Mouse (Mus musculus): ENCODE results near the gene Adamtsl4. TPM values are rescaled to one million over a fixed set of nuclear protein-coding genes. Genes with fewer than 3 reads are reported as not detected.

Adamtsl4 gene
- polyA plus RNA-seq (2012): not detected in 2 replicates

- TF ChIP-seq GATA1 (IDR thresholded peaks at IDR 0.05; ENCODE audit: low read length): no peak
Observed at GRCm38 (mm10) chr3:95687524-95688421, at the start of gene Adamtsl4. TSS of gene Adamtsl4 (minus strand) at chr3:95687917.

DNA sequence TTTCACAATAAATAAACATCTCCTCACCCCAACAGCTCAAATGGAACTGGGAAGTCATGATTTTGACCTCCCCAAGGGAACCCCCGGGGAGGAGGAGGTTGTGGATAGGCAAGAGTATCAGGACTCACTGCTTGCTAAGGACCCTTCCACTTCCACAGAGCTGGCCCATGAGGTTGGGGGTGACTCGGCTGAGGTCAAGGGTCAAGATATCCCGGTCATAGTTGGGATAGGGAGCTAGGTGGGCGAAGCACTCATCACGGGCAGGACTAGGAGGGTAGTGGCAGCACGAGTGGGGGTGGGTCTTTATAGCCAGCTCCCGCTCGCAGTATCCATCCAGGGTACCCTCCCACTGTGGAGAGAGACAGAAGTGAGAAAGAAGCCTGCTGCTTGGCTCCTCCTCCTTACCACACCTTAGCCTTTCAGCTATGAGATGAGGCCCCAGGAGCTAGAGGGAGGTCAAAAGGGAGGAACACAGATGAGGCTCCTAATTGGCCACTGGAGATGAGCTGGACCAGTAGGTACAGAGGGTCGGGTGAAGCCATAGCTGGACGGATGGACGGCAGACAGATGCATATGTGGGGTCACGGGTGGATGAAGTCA is 47.5 kb upstream of the Adamtsl4 start:
- no peak for TF ChIP-seq GATA1 (IDR thresholded peaks at IDR 0.05; ENCODE audit: low read length)

DNA sequence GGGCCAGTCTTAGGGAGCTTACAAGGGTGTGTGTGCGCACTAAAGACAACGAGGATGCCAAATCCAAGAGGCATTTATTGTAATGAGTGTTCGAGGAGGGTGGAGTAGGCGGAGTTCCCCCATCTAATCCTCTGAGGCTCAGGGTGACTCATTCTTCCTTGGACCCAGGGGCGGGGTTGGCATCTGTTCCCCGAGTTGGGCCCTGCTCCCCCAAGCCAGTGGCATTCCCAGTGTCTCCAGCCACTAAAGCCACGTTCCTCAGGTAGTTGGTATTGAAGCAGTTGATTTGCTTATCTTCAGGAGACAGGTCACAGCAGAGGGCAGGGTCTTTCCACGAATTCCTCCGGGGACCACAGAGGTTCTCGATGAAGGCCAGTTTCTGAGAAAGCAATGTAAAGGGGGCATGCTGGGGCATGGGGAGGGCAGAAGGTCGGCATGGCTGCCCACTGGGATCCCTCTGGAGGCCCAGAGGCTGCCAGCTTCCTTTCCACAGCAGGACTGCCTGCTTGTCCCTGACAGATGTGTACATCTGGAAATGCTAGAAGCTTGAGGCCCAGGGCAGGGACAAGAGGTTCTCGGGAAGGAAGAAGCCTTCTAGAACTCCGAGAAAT is 46.5 kb upstream of the Adamtsl4 start:
- TF ChIP-seq GATA1 (IDR thresholded peaks at IDR 0.05; ENCODE audit: low read length): no peak

DNA sequence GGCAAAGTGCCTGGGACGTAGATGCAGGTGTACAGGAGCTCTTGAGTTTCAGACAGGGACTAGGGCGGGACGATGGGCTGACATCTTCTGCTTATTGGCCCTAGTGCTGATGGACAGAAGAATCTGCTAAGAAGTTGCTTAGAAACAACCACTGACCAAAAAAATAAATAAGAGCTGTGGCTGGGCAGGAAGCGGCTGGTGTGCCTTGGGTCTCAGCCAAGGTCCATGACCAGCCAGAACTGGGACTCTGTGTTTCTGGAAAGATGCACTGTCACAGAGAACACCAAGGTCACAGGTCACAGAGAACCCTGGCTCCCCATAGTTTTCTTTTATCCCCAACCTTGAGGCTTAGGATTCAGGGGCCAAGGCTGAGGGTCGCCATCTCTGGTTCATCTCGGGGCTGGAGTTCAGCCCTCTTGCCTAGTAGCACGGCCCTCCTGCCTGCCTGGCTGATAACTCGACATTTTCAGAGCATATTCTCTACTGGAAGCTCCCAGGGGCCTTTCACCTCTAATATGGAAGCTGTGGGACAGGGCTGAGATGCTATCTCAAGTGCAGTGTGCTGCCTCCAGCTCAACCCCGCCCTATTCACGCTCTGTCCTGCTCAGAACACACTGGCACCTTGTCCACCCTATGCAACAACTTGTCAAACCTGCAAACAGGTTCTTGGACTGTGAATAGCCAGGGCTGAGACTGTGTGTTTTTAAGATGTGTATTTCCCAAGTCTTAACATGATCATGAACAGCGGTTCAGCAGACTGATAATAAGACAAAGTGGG is 45.2 kb upstream of the Adamtsl4 start:
- no peak for TF ChIP-seq GATA1 (IDR thresholded peaks at IDR 0.05; ENCODE audit: low read length)

GRCm38 (mm10) chr3:95732297-95732696 is 44.6 kb upstream of the Adamtsl4 start:
- no peak for TF ChIP-seq GATA1 (IDR thresholded peaks at IDR 0.05; ENCODE audit: low read length)

GRCm38 (mm10) chr3:95731802-95732201 is 44.1 kb upstream of the Adamtsl4 start:
- no peak for TF ChIP-seq GATA1 (IDR thresholded peaks at IDR 0.05; ENCODE audit: low read length)

DNA sequence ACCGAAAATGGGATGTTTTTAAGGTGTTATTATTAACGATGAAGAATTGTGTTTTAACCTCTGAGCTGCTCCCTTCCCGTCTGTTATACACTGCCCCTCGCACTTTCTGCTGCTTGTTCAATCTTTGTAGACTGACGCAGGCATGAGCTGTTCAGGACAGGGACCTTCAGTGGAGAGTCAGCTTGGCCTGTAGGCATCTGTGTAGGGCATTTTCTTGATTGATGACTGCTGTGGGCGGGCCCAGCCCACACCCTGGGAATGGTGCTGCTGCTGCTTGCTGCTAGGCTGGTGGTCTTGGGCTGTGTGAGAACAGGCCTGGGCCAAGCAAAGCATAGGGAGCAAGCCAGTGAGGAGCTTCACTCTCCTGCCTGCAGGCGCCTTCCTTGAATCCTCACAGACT is 42.7 kb upstream of the Adamtsl4 start:
- TF ChIP-seq GATA1 (IDR thresholded peaks at IDR 0.05; ENCODE audit: low read length): no peak

DNA sequence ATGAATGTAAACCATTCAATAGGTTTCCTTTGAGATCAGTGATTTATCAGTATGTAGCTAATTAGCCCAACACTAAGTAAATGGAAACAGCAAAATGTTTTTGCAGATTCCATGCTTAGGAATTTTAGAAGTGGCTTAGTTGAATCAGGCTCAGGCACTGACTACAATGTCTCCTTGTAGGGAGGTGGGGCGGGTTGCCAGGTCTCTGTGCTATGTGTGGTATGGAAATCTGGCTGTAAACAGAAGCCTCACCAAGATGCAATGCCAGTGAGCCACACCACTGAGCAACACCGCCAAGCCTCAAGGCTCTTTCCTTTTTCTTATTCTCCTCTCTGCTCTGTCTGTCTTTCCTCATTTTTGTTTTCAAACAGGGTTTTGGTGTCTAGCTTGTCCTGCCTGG is 41.2 kb upstream of the Adamtsl4 start:
- no peak for TF ChIP-seq GATA1 (IDR thresholded peaks at IDR 0.05; ENCODE audit: low read length)

GRCm38 (mm10) chr3:95726696-95727358 is 39.1 kb upstream of the Adamtsl4 start:
- no peak for TF ChIP-seq GATA1 (IDR thresholded peaks at IDR 0.05; ENCODE audit: low read length)

GRCm38 (mm10) chr3:95725863-95726262 is 38.1 kb upstream of the Adamtsl4 start:
- no peak for TF ChIP-seq GATA1 (IDR thresholded peaks at IDR 0.05; ENCODE audit: low read length)

GRCm38 (mm10) chr3:95722386-95722785 is 34.7 kb upstream of the Adamtsl4 start:
- TF ChIP-seq GATA1 (IDR thresholded peaks at IDR 0.05; ENCODE audit: low read length): no peak

DNA sequence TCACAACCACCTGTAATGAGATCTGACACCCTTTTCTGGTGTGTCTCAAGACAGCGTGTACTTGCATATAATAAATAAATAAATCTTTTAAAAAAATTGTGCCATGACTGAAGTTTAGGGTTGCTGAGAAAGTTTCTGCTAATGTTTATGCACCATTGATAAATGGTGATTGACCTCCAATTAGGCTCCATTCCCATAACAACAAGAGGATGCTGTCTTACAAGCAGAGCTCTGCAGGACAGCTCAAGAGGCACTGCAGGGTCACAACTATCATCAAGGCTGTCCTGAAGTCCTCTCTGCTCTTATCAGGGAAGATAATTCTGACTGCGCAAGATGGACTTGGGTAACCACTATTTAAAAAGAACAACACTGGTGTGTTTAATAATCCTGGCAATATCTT is 30.4 kb upstream of the Adamtsl4 start:
- no peak for TF ChIP-seq GATA1 (IDR thresholded peaks at IDR 0.05; ENCODE audit: low read length)

DNA sequence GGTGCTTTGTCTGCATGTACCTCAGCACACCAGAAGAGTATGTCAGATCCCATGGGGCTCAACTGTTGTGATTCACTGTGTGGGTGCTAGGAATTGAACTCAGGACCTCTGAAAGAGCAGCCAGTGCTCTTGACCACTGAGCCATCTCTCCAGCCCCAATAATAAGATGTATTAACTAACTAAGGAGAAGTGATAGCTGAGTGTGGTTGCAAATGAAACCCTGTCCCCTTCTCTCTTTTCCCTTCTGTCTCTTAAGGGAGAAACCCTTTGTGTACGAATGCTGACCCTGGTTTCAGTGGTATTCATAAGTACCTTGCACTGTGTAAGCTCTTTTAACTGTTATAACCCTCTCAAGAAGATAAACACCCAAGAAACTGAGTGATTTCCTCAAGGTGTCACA is 28.4 kb upstream of the Adamtsl4 start:
- no peak for TF ChIP-seq GATA1 (IDR thresholded peaks at IDR 0.05; ENCODE audit: low read length)

GRCm38 (mm10) chr3:95709967-95710366 is 22.2 kb upstream of the Adamtsl4 start:
- no peak for TF ChIP-seq GATA1 (IDR thresholded peaks at IDR 0.05; ENCODE audit: low read length)

DNA sequence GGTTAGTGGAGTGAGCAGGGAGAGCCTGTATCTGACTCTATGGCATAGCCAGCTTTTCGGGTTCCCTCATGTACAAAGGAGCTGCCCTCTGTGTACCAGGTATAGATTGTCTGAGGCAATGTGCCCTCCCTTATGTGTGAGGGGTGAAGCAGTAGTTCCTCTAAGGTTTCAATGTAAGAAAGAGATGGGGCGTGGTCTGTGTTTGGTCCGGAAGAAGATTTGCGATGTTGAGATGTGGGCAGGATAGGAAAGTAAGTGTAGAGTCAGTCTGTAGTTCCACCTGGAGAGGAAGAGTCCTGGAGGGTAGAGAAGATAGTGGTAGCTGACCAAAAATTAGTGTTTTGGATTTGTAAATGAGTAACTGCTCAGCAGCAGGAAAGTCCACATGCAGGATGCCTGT is 21.3 kb upstream of the Adamtsl4 start:
- no peak for TF ChIP-seq GATA1 (IDR thresholded peaks at IDR 0.05; ENCODE audit: low read length)

Measured in G1E-ER4 (cell line).